Mouse (Mus musculus): ENCODE measurements around the gene Krtap1-3.
"Not testable (repeated sequence)": the region's sequence is repeated elsewhere in the genome, so short reads cannot be mapped to it uniquely, and the experiment has no call there.

Gene Krtap1-3

GRCm38 (mm10) chr11:99590981-99591380, at the start of gene Krtap1-3:
Gene Krtap1-3, minus strand, starts transcription at chr11:99591339.
- no peak for DNase-seq (ENCODE audit: inconsistent age in 2 of 2, low spot score in 1 of 2)

- no peak for DNase-seq (ENCODE audit: inconsistent age in 2 of 2, low spot score in 1 of 2)
Measured at GRCm38 (mm10) chr11:99640926-99641325, 49.8 kb upstream of the Krtap1-3 start.

- no peak for DNase-seq (ENCODE audit: inconsistent age in 2 of 2, low spot score in 1 of 2)
Measured at GRCm38 (mm10) chr11:99637086-99637485, 45.9 kb upstream of the Krtap1-3 start.

- no peak for DNase-seq (ENCODE audit: inconsistent age in 2 of 2, low spot score in 1 of 2)
Measured at GRCm38 (mm10) chr11:99634653-99635134, 43.6 kb upstream of the Krtap1-3 start, which contains the start of gene Krtap4-2. Gene Krtap4-2, minus strand, starts transcription at chr11:99635084.

- no peak for DNase-seq (ENCODE audit: inconsistent age in 2 of 2, low spot score in 1 of 2)
Measured at GRCm38 (mm10) chr11:99633293-99633692, 42.2 kb upstream of the Krtap1-3 start.

GRCm38 (mm10) chr11:99630890-99631289, 39.8 kb upstream of the Krtap1-3 start:
- no peak for DNase-seq (ENCODE audit: inconsistent age in 2 of 2, low spot score in 1 of 2)

- DNase-seq (ENCODE audit: inconsistent age in 2 of 2, low spot score in 1 of 2): no peak
Measured at GRCm38 (mm10) chr11:99628138-99628537, 37.0 kb upstream of the Krtap1-3 start, which contains the start of gene Krtap4-1. Gene Krtap4-1, minus strand, starts transcription at chr11:99628238.

- no peak for DNase-seq (ENCODE audit: inconsistent age in 2 of 2, low spot score in 1 of 2)
Measured at GRCm38 (mm10) chr11:99620335-99620734, 29.2 kb upstream of the Krtap1-3 start, which contains the start of gene Gm11562. Gene Gm11562, minus strand, starts transcription at chr11:99620435.

- peak in 1 of 2 experiments; percentile 18 for DNase-seq (ENCODE audit: inconsistent age in 2 of 2, low spot score in 1 of 2)
Measured at GRCm38 (mm10) chr11:99614796-99615363, 23.7 kb upstream of the Krtap1-3 start, which contains the start of gene Krtap2-4. Gene Krtap2-4, minus strand, starts transcription at chr11:99614846.

- not testable (repeated sequence) for DNase-seq (ENCODE audit: inconsistent age in 2 of 2, low spot score in 1 of 2)
Measured at GRCm38 (mm10) chr11:99610089-99610488, 18.9 kb upstream of the Krtap1-3 start, which contains the start of gene Gm11937. Gene Gm11937, minus strand, starts transcription at chr11:99610189.

- no peak for DNase-seq (ENCODE audit: inconsistent age in 2 of 2, low spot score in 1 of 2)
Measured at GRCm38 (mm10) chr11:99609126-99609525, 18.0 kb upstream of the Krtap1-3 start.

- not testable (repeated sequence) for DNase-seq (ENCODE audit: inconsistent age in 2 of 2, low spot score in 1 of 2)
Measured at GRCm38 (mm10) chr11:99603208-99603607, 12.1 kb upstream of the Krtap1-3 start, which contains the start of gene Gm11938. Gene Gm11938, minus strand, starts transcription at chr11:99603308.

- not testable (repeated sequence) for DNase-seq (ENCODE audit: inconsistent age in 2 of 2, low spot score in 1 of 2)
Measured at GRCm38 (mm10) chr11:99597742-99598141, 6.6 kb upstream of the Krtap1-3 start, which contains the start of gene Krtap9-3. Gene Krtap9-3, minus strand, starts transcription at chr11:99598105.

GRCm38 (mm10) chr11:99585096-99585495, 6.0 kb downstream of the Krtap1-3 start:
- no peak for DNase-seq (ENCODE audit: inconsistent age in 2 of 2, low spot score in 1 of 2)

- DNase-seq (ENCODE audit: inconsistent age in 2 of 2, low spot score in 1 of 2): no peak
Measured at GRCm38 (mm10) chr11:99583245-99583704, 7.9 kb downstream of the Krtap1-3 start, which contains the start of gene Krtap1-4. Gene Krtap1-4, minus strand, starts transcription at chr11:99583654.

- no peak for DNase-seq (ENCODE audit: inconsistent age in 2 of 2, low spot score in 1 of 2)
Measured at GRCm38 (mm10) chr11:99581564-99581963, 9.6 kb downstream of the Krtap1-3 start.

GRCm38 (mm10) chr11:99581051-99581450, 10.1 kb downstream of the Krtap1-3 start:
- no peak for DNase-seq (ENCODE audit: inconsistent age in 2 of 2, low spot score in 1 of 2)

GRCm38 (mm10) chr11:99580636-99581035, 10.5 kb downstream of the Krtap1-3 start, which contains the start of gene Krtap1-5:
Gene Krtap1-5, minus strand, starts transcription at chr11:99581016.
- DNase-seq (ENCODE audit: inconsistent age in 2 of 2, low spot score in 1 of 2): no peak

- DNase-seq (ENCODE audit: inconsistent age in 2 of 2, low spot score in 1 of 2): peak; percentile 50 to 86
Measured at GRCm38 (mm10) chr11:99574106-99574505, 17.0 kb downstream of the Krtap1-3 start.

- no peak for DNase-seq (ENCODE audit: inconsistent age in 2 of 2, low spot score in 1 of 2)
Measured at GRCm38 (mm10) chr11:99573164-99573563, 18.0 kb downstream of the Krtap1-3 start.

- no peak for DNase-seq (ENCODE audit: inconsistent age in 2 of 2, low spot score in 1 of 2)
Measured at GRCm38 (mm10) chr11:99566530-99566929, 24.6 kb downstream of the Krtap1-3 start, which contains the start of gene Krtap3-1. Gene Krtap3-1, minus strand, starts transcription at chr11:99566630.

GRCm38 (mm10) chr11:99562580-99562979, 28.6 kb downstream of the Krtap1-3 start:
- peak in 1 of 2 experiments; percentile 32 for DNase-seq (ENCODE audit: inconsistent age in 2 of 2, low spot score in 1 of 2)

Data from adrenal gland, adult (tissue).